Mouse (Mus musculus): ENCODE data around the gene Itga3.
"Not testable (repeated sequence)": the region's sequence is repeated elsewhere in the genome, so short reads cannot be mapped to it uniquely, and the experiment has no call there.

The Itga3 gene

GRCm38 (mm10) chr11:95026090-95026542 is 50.5 kb downstream of the Itga3 start:
- no peak for DNase-seq

GRCm38 (mm10) chr11:95025227-95026012 is 51.2 kb downstream of the Itga3 start:
- no peak for DNase-seq

DNA sequence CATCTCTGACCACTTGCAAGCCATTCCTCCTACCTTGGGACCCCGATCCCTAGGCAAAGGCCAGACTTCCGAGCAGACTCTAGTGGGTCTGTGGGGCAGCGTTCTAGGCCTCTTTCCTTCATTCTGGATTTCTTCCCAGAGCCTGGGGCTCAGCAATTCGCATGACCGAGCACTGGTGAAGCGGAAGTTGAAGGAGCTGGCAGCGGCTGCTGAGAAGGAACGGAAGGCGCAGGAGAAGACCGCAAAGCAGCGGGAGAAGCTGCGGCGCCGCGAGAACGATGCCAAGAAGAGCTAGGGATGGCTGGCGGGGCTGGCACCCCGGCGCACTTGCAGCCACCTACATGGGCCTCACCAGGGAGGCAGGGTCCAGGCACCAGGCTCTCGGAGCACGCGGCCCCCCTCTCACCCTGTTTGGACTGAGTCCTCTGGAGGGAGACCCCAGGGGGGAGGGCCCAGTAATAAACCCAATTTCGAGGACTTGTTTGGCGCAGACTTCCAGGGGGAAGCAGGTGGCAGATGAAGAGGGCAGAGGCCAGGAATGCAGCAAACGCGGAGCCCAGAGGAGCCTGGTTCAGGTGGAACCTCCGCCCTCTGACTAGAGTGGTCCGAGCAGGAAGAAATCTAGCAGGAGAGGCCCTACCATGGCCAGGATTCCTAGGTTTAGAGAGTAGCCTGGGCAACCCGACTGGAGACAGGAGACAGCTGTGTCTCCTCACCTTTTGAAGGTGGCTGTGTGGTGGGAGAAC is 52.0 kb downstream of the Itga3 start:
- DNase-seq = no peak

- no peak for DNase-seq
These were observed 53.1 kb downstream of the Itga3 start for GRCm38 (mm10) chr11:95023481-95023880.

GRCm38 (mm10) chr11:95022237-95022992 is 54.2 kb downstream of the Itga3 start:
- no peak for DNase-seq

- no peak for DNase-seq
These were observed 61.1 kb downstream of the Itga3 start for GRCm38 (mm10) chr11:95015484-95015883.

GRCm38 (mm10) chr11:95012487-95012886 is 64.1 kb downstream of the Itga3 start:
- no peak for DNase-seq

- DNase-seq = no peak
These were observed 64.5 kb downstream of the Itga3 start for GRCm38 (mm10) chr11:95012075-95012474.

DNA sequence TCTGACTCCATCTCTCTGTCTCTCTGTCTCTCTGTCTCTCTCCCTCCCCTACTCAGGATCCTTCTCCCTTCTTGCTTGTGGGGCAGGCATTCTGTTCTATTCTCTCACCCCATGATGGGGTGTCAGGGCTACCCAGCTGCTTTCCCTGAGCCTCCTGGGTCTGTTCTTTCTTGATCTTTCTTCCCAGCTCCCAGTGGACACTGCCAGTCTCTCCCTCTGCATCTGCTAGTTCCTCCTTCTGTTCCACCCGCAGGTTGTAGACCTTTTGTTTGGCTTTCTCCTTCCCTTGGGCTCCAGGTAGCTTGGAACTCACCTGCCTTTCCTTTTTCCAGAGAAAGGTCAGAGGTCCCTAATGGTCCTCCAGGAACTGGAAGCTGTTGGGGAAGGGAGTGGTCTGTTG is 65.2 kb downstream of the Itga3 start:
- DNase-seq = no peak

GRCm38 (mm10) chr11:95010841-95011403 is 65.7 kb downstream of the Itga3 start:
- not testable (repeated sequence) for DNase-seq

DNA sequence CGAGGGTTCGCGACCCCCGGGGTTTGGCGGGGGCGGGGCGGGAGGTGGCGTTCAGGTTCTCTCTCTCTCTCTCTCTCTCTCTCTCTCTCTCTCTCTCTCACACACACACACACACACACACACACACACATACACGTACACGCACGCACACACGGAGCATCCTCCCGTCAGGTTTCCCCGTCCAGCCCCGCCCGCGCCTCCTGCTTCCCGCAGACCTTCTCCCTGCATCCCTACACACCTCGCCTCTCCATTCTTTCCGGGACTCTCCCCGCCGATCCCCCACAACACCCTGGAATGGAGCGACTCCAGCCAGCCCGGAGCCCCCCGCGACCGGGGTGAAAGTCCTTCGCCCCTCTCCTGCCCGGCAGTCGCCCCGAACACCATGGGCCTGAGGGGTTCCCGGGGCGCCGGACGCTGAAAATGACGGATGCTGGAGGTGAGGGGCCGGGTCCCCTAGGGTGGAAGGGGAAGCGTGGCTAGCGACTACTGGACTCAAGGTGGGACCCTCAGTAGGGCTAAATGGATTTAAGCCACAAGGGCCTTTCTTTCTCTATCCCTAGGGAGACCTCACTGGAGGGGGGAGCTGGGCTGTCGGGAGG is 66.4 kb downstream of the Itga3 start:
- no peak for DNase-seq

GRCm38 (mm10) chr11:95009629-95010014 is 67.0 kb downstream of the Itga3 start, which contains the start of gene Samd14:
Samd14 (plus strand) TSS chr11:95009879.
- DNase-seq = peak; percentile 60

- no peak for DNase-seq
These were observed 67.7 kb downstream of the Itga3 start for GRCm38 (mm10) chr11:95008661-95009628.

DNA sequence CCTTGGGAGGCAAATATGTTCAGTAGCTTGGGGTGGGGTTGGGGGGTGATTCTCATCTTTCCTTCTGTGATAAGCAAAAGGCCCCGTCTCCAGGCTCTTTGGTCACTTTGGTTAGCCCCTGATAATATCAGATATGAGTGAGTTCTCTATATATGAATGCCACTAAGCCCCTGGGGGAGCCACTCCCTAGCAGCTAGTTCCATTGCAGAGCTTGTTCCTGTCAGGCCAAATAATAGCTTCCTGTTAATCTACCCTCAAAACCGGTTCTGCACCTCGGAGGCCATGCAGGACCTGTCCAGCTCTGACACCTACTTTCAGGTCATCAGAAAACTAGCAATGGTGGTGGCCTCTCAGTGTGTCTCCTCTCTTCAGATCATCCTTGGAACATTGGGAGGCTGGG is 69.2 kb downstream of the Itga3 start:
- DNase-seq = no peak

DNA sequence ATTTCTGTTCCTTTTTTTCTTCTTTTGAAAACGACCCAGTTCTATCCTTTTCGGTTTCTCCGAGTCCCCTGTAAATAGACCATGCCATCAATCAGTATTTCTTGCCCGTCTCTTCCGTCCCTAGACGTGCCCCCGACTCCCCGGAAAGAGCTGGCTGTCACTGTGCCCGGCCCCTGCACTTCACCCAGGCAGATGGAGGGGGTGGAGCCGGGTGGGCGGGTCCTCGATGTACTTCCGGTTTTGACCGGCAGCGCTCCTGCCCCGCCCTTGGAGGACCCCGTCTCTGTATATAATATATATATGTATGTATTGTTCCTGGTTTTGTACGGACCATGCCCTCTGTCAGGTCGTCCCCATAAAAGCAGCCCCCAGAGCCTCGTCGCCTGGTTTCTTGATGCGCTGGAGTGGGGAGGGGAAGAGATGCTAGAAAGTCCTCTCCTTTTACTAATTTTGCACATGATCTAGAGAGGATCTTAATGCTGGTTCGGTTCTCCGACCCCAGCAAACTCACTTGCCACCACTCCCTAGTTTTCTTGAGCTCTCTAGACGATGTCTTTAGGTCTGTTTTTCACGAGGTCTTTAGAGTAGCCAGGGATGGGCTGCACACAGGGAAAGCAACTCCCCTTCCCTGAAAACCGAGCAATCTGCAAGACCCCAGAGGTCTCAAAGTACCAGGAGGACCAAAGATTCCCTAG is 69.9 kb downstream of the Itga3 start:
- no peak for DNase-seq

DNA sequence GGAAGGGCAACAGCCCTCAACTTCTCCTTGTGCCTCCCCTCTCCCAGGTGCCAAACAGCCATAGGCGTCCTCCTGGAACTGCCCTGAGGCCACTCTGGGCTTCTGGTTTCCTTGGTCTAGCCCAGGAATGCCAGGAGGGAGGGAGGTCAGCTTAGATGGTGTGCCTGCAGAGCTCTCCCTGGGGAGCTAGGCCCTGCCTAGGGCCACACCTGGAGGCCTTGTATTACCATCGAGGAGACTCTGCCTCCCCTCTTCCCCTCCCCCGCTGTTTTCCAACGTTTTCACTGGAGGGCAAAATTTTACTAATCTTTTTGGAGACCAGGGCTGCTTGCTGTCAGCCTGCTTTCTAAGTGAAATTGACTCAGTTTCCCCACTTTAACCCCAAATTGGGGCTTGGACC is 70.6 kb downstream of the Itga3 start:
- DNase-seq = no peak

- no peak for DNase-seq
These were observed 71.7 kb downstream of the Itga3 start for GRCm38 (mm10) chr11:95004937-95005198.

GRCm38 (mm10) chr11:95004136-95004936 is 72.3 kb downstream of the Itga3 start:
- no peak for DNase-seq

- no peak for DNase-seq
These were observed 73.9 kb downstream of the Itga3 start for GRCm38 (mm10) chr11:95002705-95003104.
